Mouse (Mus musculus) hindbrain, embryonic 14.5 days (tissue): ENCODE results near the gene Il2rb. TPM values are rescaled to one million over a fixed set of nuclear protein-coding genes. Genes with fewer than 3 reads are reported as not detected.

Source experiments
- ATAC-seq: fragments of 200-750 bp; cut with Nextera tagmentation; 2 replicates; pipeline ENCODE4 v1.8.0; 2017; ENCODE audit warnings: moderate number of reproducible peaks, mild to moderate bottlenecking, moderate TSS enrichment, moderate library complexity; ENCODE audit not compliant: low FRiP score
- DNase-seq: peaks from one replicate; pipeline ENCODE4 v3.0.0-alpha.2; 2015; ENCODE audit warnings: low spot score
- H3K27ac ChIP-seq: fragments of 300-500 bp; sonication (generic); 2 replicates; pipeline ENCODE4 v1.5.1; 2014; ENCODE audit warnings: mild to moderate bottlenecking, moderate library complexity
- H3K27me3 ChIP-seq: fragments of 300-500 bp; sonication (generic); 2 replicates; pipeline ENCODE4 v1.6.1; 2014; ENCODE audit warnings: mild to moderate bottlenecking, low read length, mixed read lengths; ENCODE audit not compliant: control insufficient read depth, insufficient read depth
- H3K36me3 ChIP-seq: fragments of 300-500 bp; sonication (generic); replicated peaks from 2 replicates; pipeline ENCODE4 v1.6.1; 2014; ENCODE audit not compliant: control insufficient read depth, insufficient read depth
- H3K4me1 ChIP-seq: fragments of 300-500 bp; sonication (generic); replicated peaks from 2 replicates; pipeline ENCODE4 v1.6.1; 2014; ENCODE audit warnings: antibody characterized with exemption, low read length, mixed read lengths; ENCODE audit not compliant: control insufficient read depth, insufficient read depth
- H3K4me2 ChIP-seq: fragments of 300-500 bp; sonication (generic); replicated peaks from 2 replicates; pipeline ENCODE4 v1.6.1; 2014; ENCODE audit warnings: mild to moderate bottlenecking, moderate library complexity
- H3K4me3 ChIP-seq: fragments of 300-500 bp; sonication (generic); replicated peaks from 2 replicates; pipeline ENCODE4 v1.5.1; 2014; ENCODE audit warnings: mild to moderate bottlenecking, low read length
- H3K9ac ChIP-seq: fragments of 300-500 bp; sonication (generic); 2 replicates; pipeline ENCODE4 v1.6.1; 2014
- H3K9me3 ChIP-seq: fragments of 300-500 bp; sonication (generic); 2 replicates; pipeline ENCODE4 v1.6.1; 2016; ENCODE audit warnings: low read length; ENCODE audit not compliant: control insufficient read depth
- WGBS: fragments of 180-500 bp; shearing (Covaris S2); extraction: QIAGEN DNeasy Blood & Tissue Kit; methylation state at CpG from one replicate; pipeline ENCODE4 v1.1.7; 2014; 5-methylcytosine and 5-hydroxymethylcytosine counted together
- polyA plus RNA-seq: library from polyadenylated mRNA; unstranded; fragments of >200 nt; fragmentation: Nextera tagmentation; extraction: Ambion mirVana; gene quantifications from 2 replicates; pipeline ENCODE4 v1.2.1, GENCODE M21; 2014

The Il2rb gene
- polyA plus RNA-seq, 1 experiment from 2014 or later: 0.20 TPM

DNA sequence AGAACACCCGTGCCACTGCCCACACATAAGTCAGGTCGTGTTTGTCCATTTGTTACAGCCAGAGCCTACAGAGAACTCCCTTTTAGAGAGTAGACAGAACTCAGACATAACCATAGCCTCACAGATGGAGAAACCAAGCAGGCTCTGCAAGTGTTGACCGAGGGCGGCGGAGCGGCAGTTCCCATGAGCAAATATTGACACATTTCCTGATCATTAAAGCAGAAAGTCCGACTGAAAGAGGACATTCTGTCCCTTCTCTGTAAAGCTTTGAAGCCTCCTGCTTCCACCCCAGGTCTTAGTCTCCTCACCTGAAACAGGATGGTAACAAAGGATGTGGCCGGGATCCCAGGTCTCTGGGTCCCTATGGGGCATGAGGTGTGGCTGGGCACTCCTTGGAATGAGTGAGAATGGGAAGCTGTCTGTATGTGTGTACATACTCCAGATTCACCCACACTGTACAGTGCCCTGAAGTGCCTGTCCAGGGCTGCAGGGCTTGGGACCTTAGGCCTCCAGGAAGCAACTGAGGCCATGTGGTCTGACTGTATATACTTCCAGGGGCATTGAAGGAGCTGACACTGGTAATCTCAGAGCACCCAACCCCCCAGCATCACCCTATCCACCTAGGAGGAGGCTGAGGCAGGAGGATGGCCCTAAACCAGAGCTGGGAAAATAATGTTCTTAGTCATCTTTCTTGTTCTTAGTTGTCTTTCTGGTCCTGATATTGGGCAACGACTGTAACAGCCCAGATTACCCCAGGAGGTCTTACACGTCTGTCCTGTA is 37.7 kb upstream of the Il2rb start:
- 76% methylated on average over 10 of the region's 10 CpGs for WGBS
- ATAC-seq (no peak), DNase-seq (no peak)
- peaks cover 26% of the 10 kb centered on the region for H3K4me1 ChIP-seq
- H3K9ac ChIP-seq: 0 out of 2 replicates have a peak overlapping the region, but pooled peaks have one; percentile 2
- no peaks in the 10 kb centered on the region for H3K9me3 ChIP-seq
- H3K27ac ChIP-seq: 0 out of 2 replicates have a peak overlapping the region, but pooled peaks have one; percentile 4
- no peak overlapping the region for H3K4me3 ChIP-seq
- no peaks in the 10 kb centered on the region for H3K27me3 ChIP-seq
- no peaks in the 10 kb centered on the region for H3K36me3 ChIP-seq
- no peak overlapping the region for H3K4me2 ChIP-seq

DNA sequence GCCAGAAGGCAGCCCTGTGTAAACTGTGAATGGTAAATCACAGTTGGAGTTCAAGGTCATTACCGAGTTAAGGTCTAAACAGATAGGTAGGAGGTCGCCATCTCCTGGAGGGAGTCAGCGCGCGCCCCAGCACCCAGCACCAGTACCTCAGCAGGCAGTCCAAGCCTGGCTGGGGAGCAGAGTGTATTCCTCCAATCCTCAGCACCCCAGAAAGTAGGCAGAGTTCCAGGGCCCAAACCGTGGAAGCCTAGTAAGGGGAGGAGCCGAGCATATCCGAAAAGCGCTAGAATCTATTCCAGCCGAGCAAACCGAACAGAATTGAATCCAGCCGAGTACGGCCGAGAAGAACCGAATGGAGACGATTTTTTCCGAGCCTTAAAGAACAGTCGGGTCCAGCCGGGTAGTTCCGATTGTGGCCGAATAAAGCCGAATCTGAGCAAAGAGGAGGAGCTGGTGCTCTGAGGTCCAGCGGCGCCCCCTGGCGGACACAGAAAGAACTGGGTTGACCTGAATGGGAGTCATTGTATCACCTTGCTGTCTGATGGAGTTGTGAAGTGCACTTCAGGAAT is 36.9 kb upstream of the Il2rb start:
- peaks cover 26% of the 10 kb centered on the region for H3K4me1 ChIP-seq
- WGBS: under 1% methylated on average over 25 of the region's 25 CpGs
- ATAC-seq (peak; percentile 87), DNase-seq (peak; percentile 100)
- H3K9ac ChIP-seq: peak overlapping the region; percentile 64
- peak overlapping the region; percentile 78 for H3K27ac ChIP-seq
- H3K36me3 ChIP-seq: no peaks in the 10 kb centered on the region
- peak overlapping the region; percentile 51 for H3K4me2 ChIP-seq
- H3K9me3 ChIP-seq: no peaks in the 10 kb centered on the region
- no peaks in the 10 kb centered on the region for H3K27me3 ChIP-seq
- H3K4me3 ChIP-seq: peak overlapping the region; percentile 24

GRCm38 (mm10) chr15:78531451-78531720 is 36.3 kb upstream of the Il2rb start:
- peak overlapping the region; percentile 78 for H3K27ac ChIP-seq
- ATAC-seq: 0 out of 2 replicates have a peak, but pooled peaks have one; percentile 4

GRCm38 (mm10) chr15:78530671-78531450 is 35.8 kb upstream of the Il2rb start, which contains the start of gene C1qtnf6:
Gene C1qtnf6, minus strand, starts transcription at chr15:78531416.
- H3K27ac ChIP-seq: peak within 1 kb of the TSS; percentile 78
- H3K4me1 ChIP-seq: peaks cover 26% of the 10 kb centered on the region
- ATAC-seq: no peak
- WGBS: 68% methylated on average over 17 of the region's 17 CpGs
- no peaks in the 10 kb centered on the region for H3K36me3 ChIP-seq
- DNase-seq: no peak
- peak within 1 kb of the TSS; percentile 24 for H3K4me3 ChIP-seq
- H3K9ac ChIP-seq: peak within 1 kb of the TSS; percentile 64
- no peaks in the 10 kb centered on the region for H3K27me3 ChIP-seq
- H3K9me3 ChIP-seq: no peaks in the 10 kb centered on the region
- H3K4me2 ChIP-seq: peak within 1 kb of the TSS; percentile 51

More at GRCm38 (mm10) chr15:78531451-78531720, 36.3 kb upstream of the Il2rb start:
- Histone ChIP-seq H3K4me3 (no peak overlapping the region), H3K27me3 (no peaks in the 10 kb centered on the region), H3K4me2 (peak overlapping the region; percentile 51), H3K4me1 (peaks cover 26% of the 10 kb centered on the region), H3K36me3 (no peaks in the 10 kb centered on the region), H3K9ac (peak overlapping the region; percentile 64), H3K9me3 (no peaks in the 10 kb centered on the region)
- no peak for DNase-seq
- WGBS: 75% methylated on average over 4 of the region's 4 CpGs

DNA sequence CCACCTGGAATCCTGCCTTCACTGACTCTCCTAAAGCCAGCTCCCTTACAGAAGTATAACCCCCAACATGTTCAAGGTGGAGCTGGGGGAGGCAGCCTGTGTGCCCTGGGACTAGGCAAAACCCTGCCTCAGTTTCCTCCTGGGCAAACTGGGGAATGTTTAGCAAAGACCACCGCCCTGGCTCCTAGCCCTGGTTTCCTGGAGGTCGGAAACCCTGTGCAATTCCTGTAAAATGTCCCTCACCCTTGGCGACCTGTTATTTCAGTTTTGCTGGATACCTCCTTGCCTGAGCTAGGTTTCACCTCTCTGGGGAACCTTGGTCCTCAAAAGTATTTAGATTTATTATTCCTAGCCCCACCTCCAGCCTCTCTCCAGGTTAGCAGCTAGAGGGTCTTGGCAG is 35.1 kb upstream of the Il2rb start:
- H3K27me3 ChIP-seq: no peaks in the 10 kb centered on the region
- no peak for ATAC-seq
- 77% methylated on average over 3 of the region's 3 CpGs for WGBS
- no peak for DNase-seq
- no peak overlapping the region for H3K4me3 ChIP-seq
- H3K36me3 ChIP-seq: no peaks in the 10 kb centered on the region
- H3K4me2 ChIP-seq: no peak overlapping the region
- H3K27ac ChIP-seq: no peak overlapping the region
- peak overlapping the region; percentile 31; the same call in 1 of the 2 replicates for H3K9ac ChIP-seq
- no peaks in the 10 kb centered on the region for H3K9me3 ChIP-seq
- H3K4me1 ChIP-seq: peaks cover 26% of the 10 kb centered on the region

DNA sequence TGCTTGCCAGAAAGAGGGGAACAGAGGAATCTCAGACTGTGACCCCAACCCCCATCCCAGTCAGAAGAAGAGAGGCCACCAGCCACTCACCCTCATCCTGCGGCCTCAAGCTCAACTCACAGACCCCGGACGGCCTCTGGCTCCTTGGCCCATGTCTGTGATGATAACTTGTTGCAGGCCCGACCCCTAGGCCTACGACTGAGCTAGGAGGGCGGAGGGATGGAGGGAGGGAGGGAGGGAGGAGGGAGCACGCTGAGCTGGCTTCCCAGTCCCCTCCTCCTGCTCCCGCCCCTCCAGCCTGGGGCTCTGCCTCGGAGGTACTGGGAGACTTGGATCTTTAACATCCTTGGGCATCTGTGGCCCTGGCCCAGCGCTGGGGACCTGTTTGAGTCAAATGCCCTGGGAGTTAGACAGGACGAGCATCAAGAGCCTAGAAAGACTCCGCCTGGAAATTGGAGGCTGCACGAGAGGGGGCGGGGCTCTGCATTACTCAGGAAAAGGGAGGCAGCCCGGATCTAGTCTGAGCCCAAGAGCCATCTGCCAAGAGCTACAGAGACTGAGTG is 34.4 kb upstream of the Il2rb start:
- H3K27ac ChIP-seq: no peak overlapping the region; the same call in 1 of the 2 replicates
- peak overlapping the region; percentile 31 for H3K9ac ChIP-seq
- ATAC-seq (0 out of 2 replicates have a peak, but pooled peaks have one; percentile 15), DNase-seq (no peak)
- 2% methylated on average over 15 of the region's 15 CpGs for WGBS
- peaks cover 26% of the 10 kb centered on the region for H3K4me1 ChIP-seq
- no peaks in the 10 kb centered on the region for H3K36me3 ChIP-seq
- H3K9me3 ChIP-seq: no peaks in the 10 kb centered on the region
- H3K4me3 ChIP-seq: peak overlapping the region; percentile 21
- H3K4me2 ChIP-seq: peak overlapping the region; percentile 42
- H3K27me3 ChIP-seq: no peaks in the 10 kb centered on the region

- no peak overlapping the region; the same call in 1 of the 2 replicates for H3K27ac ChIP-seq
- ATAC-seq: no peak
- peak overlapping the region; percentile 21 for H3K4me3 ChIP-seq
- H3K4me2 ChIP-seq: peak overlapping the region; percentile 42
- H3K9me3 ChIP-seq: no peaks in the 10 kb centered on the region
- no peak for DNase-seq
- no peaks in the 10 kb centered on the region for H3K36me3 ChIP-seq
- H3K9ac ChIP-seq: peak overlapping the region; percentile 31
- H3K27me3 ChIP-seq: no peaks in the 10 kb centered on the region
- WGBS: 58% methylated on average over 10 of the region's 11 CpGs
- peaks cover 26% of the 10 kb centered on the region for H3K4me1 ChIP-seq
Measured at GRCm38 (mm10) chr15:78528726-78529411, 33.8 kb upstream of the Il2rb start.

DNA sequence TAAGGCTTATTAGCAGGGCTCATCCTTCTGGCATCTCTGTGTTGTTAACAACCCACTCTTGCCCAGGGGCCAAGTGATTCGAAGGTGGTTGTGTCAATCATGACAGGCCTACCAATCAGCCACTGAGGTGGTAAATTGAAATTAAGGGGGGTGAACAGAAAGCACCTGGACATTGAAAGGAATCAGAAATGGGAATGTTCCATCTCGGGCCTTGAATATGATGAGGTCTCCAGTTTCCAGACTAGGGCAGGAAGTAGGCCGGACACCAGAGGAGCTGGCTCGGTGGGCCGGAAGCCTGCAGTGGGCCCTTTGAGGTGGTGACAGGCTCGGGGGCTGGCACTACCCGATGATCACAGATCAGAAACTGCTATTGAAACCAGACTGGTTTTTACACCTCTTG is 32.9 kb upstream of the Il2rb start:
- 86% methylated on average over 7 of the region's 7 CpGs for WGBS
- ATAC-seq: no peak
- Histone ChIP-seq H3K36me3 (no peaks in the 10 kb centered on the region), H3K9ac (no peak overlapping the region), H3K4me3 (no peak overlapping the region), H3K27me3 (no peaks in the 10 kb centered on the region), H3K9me3 (no peaks in the 10 kb centered on the region), H3K27ac (0 out of 2 replicates have a peak overlapping the region, but pooled peaks have one; percentile 5), H3K4me2 (0 out of 2 replicates have a peak overlapping the region, but pooled peaks have one; percentile 42), H3K4me1 (peaks cover 26% of the 10 kb centered on the region)
- no peak for DNase-seq
